Mouse (Mus musculus) CH12.LX (cell line): ENCODE data around the gene Pla2g2d. TPM values are rescaled to one million over a fixed set of nuclear protein-coding genes. Genes with fewer than 3 reads are reported as not detected.

Experiments used
- DNase-seq: peaks from one replicate; pipeline ENCODE4 v3.0.0-alpha.2; 2013; ENCODE audit errors: extremely low read depth
- H3K27ac ChIP-seq: 2 replicates; pipeline ENCODE4 v1.5.1; 2012; ENCODE audit warnings: low read depth, mild to moderate bottlenecking, control low read depth, moderate library complexity; ENCODE audit not compliant: insufficient read depth
- H3K27me3 ChIP-seq: replicated peaks from 2 replicates; pipeline ENCODE3; 2012; ENCODE audit warnings: inconsistent platforms
- H3K36me3 ChIP-seq, 2 experiments: replicated peaks in 1 of 2; 2 replicates each; pipeline versions ENCODE3 to v1.6.1; 2012; ENCODE audit warnings: inconsistent platforms in 1 of 2, low read length in 1 of 2, mild to moderate bottlenecking in 1 of 2, mixed read lengths in 1 of 2, moderate library complexity in 1 of 2; ENCODE audit not compliant: control insufficient read depth in 1 of 2, insufficient read depth in 1 of 2
- H3K4me1 ChIP-seq, 2 experiments: 2 replicates each; pipeline ENCODE4 v1.6.1; 2012; ENCODE audit warnings: inconsistent platforms in 1 of 2, moderate library complexity in 1 of 2; ENCODE audit not compliant: insufficient read depth in 2 of 2, control insufficient read depth in 1 of 2
- H3K4me2 ChIP-seq: 2 replicates; pipeline ENCODE4 v1.6.1; 2012; ENCODE audit warnings: low read depth, mild to moderate bottlenecking, control low read depth; ENCODE audit not compliant: poor library complexity, insufficient read depth, severe bottlenecking
- H3K4me3 ChIP-seq, 3 experiments: fragments of 150-350 bp in 1 of 3; sonication (generic) in 1 of 3; replicated peaks in 1 of 3; 2 replicates each; pipeline versions ENCODE3 to v1.5.1; 2011 to 2012; ENCODE audit warnings: low read depth in 2 of 3, low read length in 2 of 3, mild to moderate bottlenecking in 2 of 3, moderate library complexity in 2 of 3, control low read depth in 1 of 3, improper control_type of control experiment in 1 of 3, inconsistent platforms in 1 of 3, mixed read lengths in 1 of 3; ENCODE audit not compliant: poor library complexity in 1 of 3
- H3K79me2 ChIP-seq: replicated peaks from 2 replicates; pipeline ENCODE4 v1.6.1; 2012; ENCODE audit warnings: mild to moderate bottlenecking, moderate library complexity; ENCODE audit not compliant: control insufficient read depth, poor library complexity, insufficient read depth, severe bottlenecking; ENCODE audit errors: extremely low read depth
- H3K9ac ChIP-seq: 2 replicates; pipeline ENCODE4 v1.6.1; 2012; ENCODE audit warnings: low read depth, mild to moderate bottlenecking, control low read depth, moderate library complexity; ENCODE audit not compliant: insufficient read depth
- H3K9me3 ChIP-seq: replicated peaks from 2 replicates; pipeline ENCODE3; 2012; ENCODE audit warnings: low read length, inconsistent platforms, mixed read lengths
- BHLHE40 ChIP-seq: IDR thresholded peaks from 2 replicates; pipeline ENCODE4 v1.6.1; 2011; ENCODE audit warnings: mild to moderate bottlenecking, low read depth, low read length, improper control_type of control experiment
- CHD1 ChIP-seq: IDR thresholded peaks from 2 replicates; pipeline ENCODE4 v1.6.1; 2012; ENCODE audit warnings: low read depth, low read length, improper control_type of control experiment, inconsistent platforms
- CHD2 ChIP-seq: IDR thresholded peaks from 2 replicates; pipeline ENCODE4 v1.6.1; 2011; ENCODE audit warnings: low read length, improper control_type of control experiment
- E2F4 ChIP-seq: IDR thresholded peaks from 2 replicates; pipeline ENCODE4 v1.6.1; 2011; ENCODE audit warnings: low read depth, low read length, improper control_type of control experiment; ENCODE audit not compliant: insufficient replicate concordance
- EP300 ChIP-seq: IDR thresholded peaks from 2 replicates; pipeline ENCODE4 v1.6.1; 2011; ENCODE audit warnings: low read length, improper control_type of control experiment
- ETS1 ChIP-seq: conservative IDR thresholded peaks from 2 replicates; pipeline ENCODE4 v1.6.1; 2012; ENCODE audit warnings: low read depth, mild to moderate bottlenecking, inconsistent platforms, low read length, improper control_type of control experiment, moderate library complexity
- GABPA ChIP-seq: IDR thresholded peaks from 2 replicates; pipeline ENCODE4 v1.6.1; 2012; ENCODE audit warnings: low read depth, low read length, improper control_type of control experiment, inconsistent platforms; ENCODE audit not compliant: insufficient replicate concordance
- HCFC1 ChIP-seq: IDR thresholded peaks from 2 replicates; pipeline ENCODE4 v1.6.1; 2012; ENCODE audit warnings: low read depth, mild to moderate bottlenecking, inconsistent platforms, low read length, improper control_type of control experiment
- IRF4 ChIP-seq: IDR thresholded peaks from 2 replicates; pipeline ENCODE4 v1.6.1; 2014; ENCODE audit warnings: low read depth, mild to moderate bottlenecking, inconsistent platforms, low read length, improper control_type of control experiment
- JUND ChIP-seq: conservative IDR thresholded peaks from 2 replicates; pipeline ENCODE4 v1.6.1; 2011; ENCODE audit warnings: low read depth, low read length, improper control_type of control experiment
- MAZ ChIP-seq: IDR thresholded peaks from 2 replicates; pipeline ENCODE4 v1.6.1; 2012; ENCODE audit warnings: low read depth, mild to moderate bottlenecking, inconsistent platforms, low read length, improper control_type of control experiment, moderate library complexity
- MEF2A ChIP-seq: IDR thresholded peaks from 2 replicates; pipeline ENCODE4 v1.6.1; 2014; ENCODE audit warnings: low read depth, mild to moderate bottlenecking, inconsistent platforms, low read length, improper control_type of control experiment, borderline replicate concordance
- NELFE ChIP-seq: IDR thresholded peaks from 2 replicates; pipeline ENCODE4 v1.6.1; 2011; ENCODE audit warnings: low read depth, low read length, improper control_type of control experiment
- PAX5 ChIP-seq: IDR thresholded peaks from 2 replicates; pipeline ENCODE4 v1.6.1; 2012; ENCODE audit warnings: low read length, inconsistent platforms, mixed read lengths
- POLR2AphosphoS2 ChIP-seq: IDR thresholded peaks from 2 replicates; pipeline ENCODE4 v1.6.1; 2011; ENCODE audit warnings: low read depth, low read length, improper control_type of control experiment
- RAD21 ChIP-seq: IDR thresholded peaks from 2 replicates; pipeline ENCODE4 v1.6.1; 2011; ENCODE audit warnings: low read depth, mild to moderate bottlenecking, low read length, improper control_type of control experiment, moderate library complexity
- RCOR1 ChIP-seq: conservative IDR thresholded peaks from 2 replicates; pipeline ENCODE4 v1.6.1; 2012; ENCODE audit warnings: low read depth, mild to moderate bottlenecking, inconsistent platforms, low read length, improper control_type of control experiment
- SIN3A ChIP-seq: IDR thresholded peaks from 2 replicates; pipeline ENCODE4 v1.6.1; 2012; ENCODE audit warnings: low read length, improper control_type of control experiment, inconsistent platforms
- TCF12 ChIP-seq: IDR thresholded peaks from 2 replicates; pipeline ENCODE4 v1.6.1; 2014; ENCODE audit warnings: low read depth, mild to moderate bottlenecking, inconsistent platforms, low read length, improper control_type of control experiment
- UBTF ChIP-seq: IDR thresholded peaks from 2 replicates; pipeline ENCODE4 v1.6.1; 2012; ENCODE audit warnings: low read depth, mild to moderate bottlenecking, inconsistent platforms, low read length, improper control_type of control experiment, moderate library complexity
- USF1 ChIP-seq: IDR thresholded peaks from 2 replicates; pipeline ENCODE4 v1.6.1; 2014; ENCODE audit warnings: low read depth, mild to moderate bottlenecking, inconsistent platforms, low read length, improper control_type of control experiment
- USF2 ChIP-seq: conservative IDR thresholded peaks from 2 replicates; pipeline ENCODE4 v1.6.1; 2011; ENCODE audit warnings: low read depth, low read length, improper control_type of control experiment
- ZC3H11A ChIP-seq: IDR thresholded peaks from 2 replicates; pipeline ENCODE4 v1.6.1; 2012; ENCODE audit warnings: low read depth, mild to moderate bottlenecking, inconsistent platforms, low read length, improper control_type of control experiment
- ZKSCAN1 ChIP-seq: IDR thresholded peaks from 2 replicates; pipeline ENCODE4 v1.6.1; 2012; ENCODE audit warnings: low read depth, inconsistent platforms, low read length, improper control_type of control experiment, borderline replicate concordance
- ZMIZ1 ChIP-seq: IDR thresholded peaks from 2 replicates; pipeline ENCODE4 v1.6.1; 2012; ENCODE audit warnings: low read depth, mild to moderate bottlenecking, inconsistent platforms, low read length, improper control_type of control experiment
- dilution Hi-C: fragments of 300-500 bp; cut with MboI; formaldehyde crosslinking; loops from 2 replicates; pipeline ENCODE4 v1.14.3; 2020; ENCODE audit warnings: low sequenced_read_pairs; ENCODE audit not compliant: extremely low pct_unique_long_range_greater_than_20kb, extremely low pct_ligation_motif_present
- in situ Hi-C: fragments of 300-500 bp; cut with MboI; formaldehyde crosslinking; loops from 3 replicates; pipeline ENCODE4 v1.14.3; 2019; ENCODE audit warnings: low sequenced_read_pairs, low pct_ligation_motif_present, low pct_unique_long_range_greater_than_20kb, mixed read lengths
- polyA plus RNA-seq: library from polyadenylated mRNA; unstranded; fragments of >175 nt; gene quantifications from 2 replicates; pipeline ENCODE4 v1.2.1, GENCODE M21; 2012; ENCODE audit warnings: low read depth; ENCODE audit not compliant: insufficient read length
- total RNA-seq, 2 experiments: library from RNA; depleted of rRNA; stranded (reverse); fragments of 300-350 nt in 1 of 2; fragments of >200 nt in 1 of 2; gene quantifications; 2 replicates each; pipeline ENCODE4 v1.2.3; 2012 to 2014

The Pla2g2d gene
- total and polyA plus RNA-seq, 3 experiments = not detected

GRCm38 (mm10) chr4:138797217-138797570 is 21.7 kb downstream of the Pla2g2d start:
- dilution Hi-C loops = no loop called here
- Histone ChIP-seq H3K4me2 (no peak overlapping the region), H3K9me3 (peaks cover 3% of the 10 kb centered on the region), H3K27me3 (peaks cover 92% of the 10 kb centered on the region), H3K4me3 (no peak overlapping the region), H3K4me1 (no peaks in the 10 kb centered on the region), H3K9ac (no peak overlapping the region), H3K36me3 (no peaks in the 10 kb centered on the region), H3K79me2 (no peaks in the 10 kb centered on the region), H3K27ac (no peak overlapping the region)
- in situ Hi-C loops = no loop called here
- TF ChIP-seq RCOR1 (no peak), IRF4 (no peak), RAD21 (no peak), ZC3H11A (no peak), MEF2A (no peak), POLR2AphosphoS2 (no peak), HCFC1 (no peak), E2F4 (no peak), MAZ (no peak), ETS1 (no peak), NELFE (no peak), EP300 (no peak), TCF12 (no peak), JUND (no peak), BHLHE40 (no peak; the same call in 1 of the 2 replicates), USF1 (no peak), CHD1 (no peak), SIN3A (no peak), CHD2 (no peak), ZMIZ1 (no peak)
- DNase-seq = no peak

GRCm38 (mm10) chr4:138800134-138800744 is 24.7 kb downstream of the Pla2g2d start:
- Histone ChIP-seq H3K27ac (no peak overlapping the region), H3K36me3 (no peaks in the 10 kb centered on the region), H3K27me3 (peaks cover 97% of the 10 kb centered on the region), H3K79me2 (no peaks in the 10 kb centered on the region), H3K4me3 (no peak overlapping the region), H3K9me3 (peaks cover 5% of the 10 kb centered on the region), H3K9ac (no peak overlapping the region), H3K4me1 (no peaks in the 10 kb centered on the region), H3K4me2 (no peak overlapping the region)
- in situ Hi-C loops (no loop called here), dilution Hi-C loops (no loop called here)
- DNase-seq = no peak
- TF ChIP-seq HCFC1 = no peak
- no peak for TF ChIP-seq GABPA
- no peak for TF ChIP-seq ZMIZ1
- no peak for TF ChIP-seq ZKSCAN1
- no peak for TF ChIP-seq USF2
- TF ChIP-seq E2F4 = no peak
- no peak for TF ChIP-seq POLR2AphosphoS2
- no peak for TF ChIP-seq ZC3H11A
- TF ChIP-seq PAX5 = no peak
- TF ChIP-seq RAD21 = no peak
- no peak for TF ChIP-seq UBTF
